Mouse (Mus musculus): Measurements from ENCODE around the gene Hist1h2af. TPM values are rescaled to one million over a fixed set of nuclear protein-coding genes. Genes with fewer than 3 reads are reported as not detected.
"Not testable (repeated sequence)": the region's sequence is repeated elsewhere in the genome, so short reads cannot be mapped to it uniquely, and the experiment has no call there.

Hist1h2af gene
- polyA plus RNA-seq, 1 experiment from 2014 or later, result 5.5 TPM

GRCm38 (mm10) chr13:23530181-23530900 lies 3.4 kb upstream of the Hist1h2af start:
- H3K9me3 ChIP-seq, result no peaks in the 10 kb centered on the region
- H3K36me3 ChIP-seq (replicated peaks), result no peaks in the 10 kb centered on the region
- peak; percentile 66 for DNase-seq (ENCODE audit: low spot score)
- H3K4me1 ChIP-seq, result peaks cover 34% of the 10 kb centered on the region
- peak overlapping the region; percentile 60 for H3K4me3 ChIP-seq
- H3K27me3 ChIP-seq (replicated peaks; ENCODE audit: low read depth, poor library complexity, severe bottlenecking), result no peaks in the 10 kb centered on the region
- under 1% methylated on average over 20 of the region's 20 CpGs for WGBS
- H3K27ac ChIP-seq (replicated peaks), result peak overlapping the region; percentile 94

GRCm38 (mm10) chr13:23530901-23531875 lies 2.5 kb upstream of the Hist1h2af start, which contains the start of gene Hist1h4h:
TSS of gene Hist1h4h (plus strand) at chr13:23531050.
- Histone ChIP-seq H3K27me3 (replicated peaks; ENCODE audit: low read depth, poor library complexity, severe bottlenecking) (no peaks in the 10 kb centered on the region), H3K4me3 (peak within 1 kb of the TSS; percentile 60), H3K9me3 (no peaks in the 10 kb centered on the region), H3K36me3 (replicated peaks) (no peaks in the 10 kb centered on the region), H3K27ac (replicated peaks) (peak within 1 kb of the TSS; percentile 94), H3K4me1 (peaks cover 31% of the 10 kb centered on the region)
- under 1% methylated on average over 67 of the region's 70 CpGs for WGBS
- peak; percentile 95 for DNase-seq (ENCODE audit: low spot score)

- DNase-seq (ENCODE audit: low spot score), result peak; percentile 53
- H3K27me3 ChIP-seq (replicated peaks; ENCODE audit: low read depth, poor library complexity, severe bottlenecking), result no peaks in the 10 kb centered on the region
- H3K36me3 ChIP-seq (replicated peaks), result no peaks in the 10 kb centered on the region
- H3K9me3 ChIP-seq, result no peaks in the 10 kb centered on the region
- peak overlapping the region; percentile 60 for H3K4me3 ChIP-seq
- peaks cover 35% of the 10 kb centered on the region for H3K4me1 ChIP-seq
- H3K27ac ChIP-seq (replicated peaks), result peak overlapping the region; percentile 94
- 26% methylated on average over 9 of the region's 9 CpGs for WGBS
These were observed 1.2 kb upstream of the Hist1h2af start for GRCm38 (mm10) chr13:23532262-23533075.

GRCm38 (mm10) chr13:23534368-23535131 lies 844 bp downstream of the Hist1h2af start:
- WGBS, result under 1% methylated on average over 15 of the region's 15 CpGs
- no peaks in the 10 kb centered on the region for H3K27me3 ChIP-seq (replicated peaks; ENCODE audit: low read depth, poor library complexity, severe bottlenecking)
- peaks cover 36% of the 10 kb centered on the region for H3K4me1 ChIP-seq
- H3K27ac ChIP-seq (replicated peaks), result peak overlapping the region; percentile 94
- peak overlapping the region; percentile 60 for H3K4me3 ChIP-seq
- DNase-seq (ENCODE audit: low spot score), result peak; percentile 59
- no peaks in the 10 kb centered on the region for H3K9me3 ChIP-seq
- no peaks in the 10 kb centered on the region for H3K36me3 ChIP-seq (replicated peaks)

GRCm38 (mm10) chr13:23535137-23536075 lies 1.7 kb downstream of the Hist1h2af start, which contains the start of gene Hist1h3g:
TSS of gene Hist1h3g (plus strand) at chr13:23535422.
- DNase-seq (ENCODE audit: low spot score), result peak; percentile 92
- Histone ChIP-seq H3K4me3 (peak within 1 kb of the TSS; percentile 60), H3K27ac (replicated peaks) (peak within 1 kb of the TSS; percentile 94), H3K4me1 (peaks cover 35% of the 10 kb centered on the region)
- H3K27me3 ChIP-seq (replicated peaks; ENCODE audit: low read depth, poor library complexity, severe bottlenecking); H3K9me3 ChIP-seq; H3K36me3 ChIP-seq (replicated peaks): not testable (repeated sequence)
- WGBS, result under 1% methylated on average over 53 of the region's 62 CpGs

- no peaks in the 10 kb centered on the region for H3K9me3 ChIP-seq
- WGBS, result 24% methylated on average over 7 of the region's 7 CpGs
- H3K4me3 ChIP-seq, result peak overlapping the region; percentile 60
- H3K27me3 ChIP-seq (replicated peaks; ENCODE audit: low read depth, poor library complexity, severe bottlenecking), result no peaks in the 10 kb centered on the region
- DNase-seq (ENCODE audit: low spot score), result no peak
- H3K4me1 ChIP-seq, result peaks cover 35% of the 10 kb centered on the region
- peak overlapping the region; percentile 94 for H3K27ac ChIP-seq (replicated peaks)
- H3K36me3 ChIP-seq (replicated peaks), result no peaks in the 10 kb centered on the region
These were observed 2.5 kb downstream of the Hist1h2af start for GRCm38 (mm10) chr13:23536076-23536822.

- H3K27me3 ChIP-seq (replicated peaks; ENCODE audit: low read depth, poor library complexity, severe bottlenecking), result no peaks in the 10 kb centered on the region
- H3K27ac ChIP-seq (replicated peaks), result peak overlapping the region; percentile 94
- peak overlapping the region; percentile 60 for H3K4me3 ChIP-seq
- DNase-seq (ENCODE audit: low spot score), result no peak
- H3K4me1 ChIP-seq, result peaks cover 38% of the 10 kb centered on the region
- H3K9me3 ChIP-seq, result no peaks in the 10 kb centered on the region
- 81% methylated on average over 3 of the region's 3 CpGs for WGBS
- H3K36me3 ChIP-seq (replicated peaks), result no peaks in the 10 kb centered on the region
These were observed 3.5 kb downstream of the Hist1h2af start for GRCm38 (mm10) chr13:23537006-23537710.

- WGBS, result 81% methylated on average over 5 of the region's 5 CpGs
- Histone ChIP-seq H3K9me3 (no peaks in the 10 kb centered on the region), H3K4me1 (peaks cover 31% of the 10 kb centered on the region), H3K27ac (replicated peaks) (peak overlapping the region; percentile 66), H3K27me3 (replicated peaks; ENCODE audit: low read depth, poor library complexity, severe bottlenecking) (no peaks in the 10 kb centered on the region), H3K36me3 (replicated peaks) (no peaks in the 10 kb centered on the region), H3K4me3 (peak overlapping the region; percentile 35; the same call in 1 of the 2 replicates)
- DNase-seq (ENCODE audit: low spot score), result no peak
These were observed 4.5 kb downstream of the Hist1h2af start for GRCm38 (mm10) chr13:23538249-23538648.

GRCm38 (mm10) chr13:23539821-23540220 lies 6.1 kb downstream of the Hist1h2af start:
- H3K27me3 ChIP-seq (replicated peaks; ENCODE audit: low read depth, poor library complexity, severe bottlenecking); H3K4me3 ChIP-seq; DNase-seq (ENCODE audit: low spot score); H3K36me3 ChIP-seq (replicated peaks); H3K27ac ChIP-seq (replicated peaks); H3K9me3 ChIP-seq: not testable (repeated sequence)
- WGBS, result 67% methylated on average over 1 of the region's 1 CpGs
- H3K4me1 ChIP-seq, result peaks cover 29% of the 10 kb centered on the region

- Histone ChIP-seq H3K4me1 (peaks cover 32% of the 10 kb centered on the region), H3K36me3 (replicated peaks) (no peaks in the 10 kb centered on the region), H3K27me3 (replicated peaks; ENCODE audit: low read depth, poor library complexity, severe bottlenecking) (no peaks in the 10 kb centered on the region), H3K9me3 (no peaks in the 10 kb centered on the region), H3K27ac (replicated peaks) (no peak overlapping the region), H3K4me3 (peak overlapping the region; percentile 62)
- 88% methylated on average over 3 of the region's 3 CpGs for WGBS
- no peak for DNase-seq (ENCODE audit: low spot score)
These were observed 7.8 kb downstream of the Hist1h2af start for GRCm38 (mm10) chr13:23541497-23541896.

Data from embryonic facial prominence, embryonic 10.5 days (tissue).